Mouse (Mus musculus): ENCODE measurements around the gene Snx27. TPM values are rescaled to one million over a fixed set of nuclear protein-coding genes. Genes with fewer than 3 reads are reported as not detected.

The Snx27 gene
- polyA plus RNA-seq, 1 experiment from 2014 or later, result 21.5 TPM

DNA sequence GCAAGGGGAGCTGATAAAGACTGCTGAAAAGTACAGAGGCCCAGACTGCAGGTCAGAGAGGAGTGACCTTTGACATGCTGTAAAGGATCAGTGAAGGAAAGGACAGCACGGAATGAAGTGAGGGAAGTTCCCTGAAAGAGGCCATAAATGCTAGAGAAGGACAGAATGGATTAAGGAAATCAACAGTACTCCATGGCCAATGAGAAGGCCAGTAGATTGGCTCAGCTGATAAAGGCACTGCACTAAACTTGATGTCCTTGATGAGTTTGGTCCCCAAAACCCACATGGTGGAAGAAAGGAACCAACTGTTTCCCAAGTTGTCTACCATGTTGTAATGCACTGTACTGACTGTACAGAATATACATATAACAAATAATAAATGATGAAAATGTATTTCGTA, 55.8 kb downstream of the Snx27 start:
- no peak for TF ChIP-seq EP300 (IDR thresholded peaks at IDR 0.05)
- no peak for TF ChIP-seq CTCF (IDR thresholded peaks at IDR 0.05)
- ATAC-seq (no peak), DNase-seq (ENCODE audit: low spot score) (no peak)
- Histone ChIP-seq H3K9me3 (ENCODE audit: low read length) (no peaks in the 10 kb centered on the region), H3K27me3 (replicated peaks; ENCODE audit: insufficient read depth, low read length) (no peaks in the 10 kb centered on the region), H3K27ac (ENCODE audit: low read length) (no peak overlapping the region), H3K4me3 (ENCODE audit: low read depth, low read length) (no peak overlapping the region), H3K36me3 (ENCODE audit: insufficient read depth, low read length) (peaks cover 10% of the 10 kb centered on the region; the same call in 1 of the 2 replicates), H3K9ac (replicated peaks; ENCODE audit: low read depth) (no peak overlapping the region), H3K4me1 (ENCODE audit: insufficient read depth, low read depth, low read length) (no peaks in the 10 kb centered on the region), H3K4me2 (replicated peaks; ENCODE audit: low read depth, low read length) (no peak overlapping the region)
- 71% methylated on average over 2 of the region's 2 CpGs for WGBS

DNA sequence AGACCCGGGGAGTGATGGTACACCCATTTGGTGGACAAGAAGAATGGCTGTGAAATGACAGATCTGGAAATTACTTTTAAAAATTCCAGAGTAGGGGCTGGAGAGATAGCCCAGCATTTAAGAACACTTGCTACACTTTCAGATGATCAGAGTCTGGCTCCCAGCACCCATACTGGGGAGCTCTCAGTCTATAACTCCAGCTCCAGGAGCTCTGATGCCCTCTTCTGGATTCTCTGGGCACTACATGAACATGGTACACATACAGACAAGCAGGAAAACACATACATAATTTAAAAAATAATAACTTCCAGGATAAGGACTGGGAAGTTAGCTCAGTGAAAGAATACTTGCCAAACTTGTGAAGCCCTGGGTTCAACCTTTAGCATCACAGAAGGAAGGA, 75.9 kb downstream of the Snx27 start:
- 96% methylated on average over 1 of the region's 1 CpGs for WGBS
- Histone ChIP-seq H3K4me2 (replicated peaks; ENCODE audit: low read depth, low read length) (no peak overlapping the region), H3K4me3 (ENCODE audit: low read depth, low read length) (no peak overlapping the region), H3K9ac (replicated peaks; ENCODE audit: low read depth) (no peak overlapping the region), H3K4me1 (ENCODE audit: insufficient read depth, low read depth, low read length) (no peaks in the 10 kb centered on the region), H3K27ac (ENCODE audit: low read length) (no peak overlapping the region), H3K27me3 (replicated peaks; ENCODE audit: insufficient read depth, low read length) (no peaks in the 10 kb centered on the region), H3K36me3 (ENCODE audit: insufficient read depth, low read length) (no peaks in the 10 kb centered on the region; the same call in none of the 2 replicates), H3K9me3 (ENCODE audit: low read length) (no peaks in the 10 kb centered on the region)
- ATAC-seq, result no peak
- no peak for DNase-seq (ENCODE audit: low spot score)
- TF ChIP-seq EP300 (IDR thresholded peaks at IDR 0.05) (no peak), CTCF (IDR thresholded peaks at IDR 0.05) (peak; percentile 47)

DNA sequence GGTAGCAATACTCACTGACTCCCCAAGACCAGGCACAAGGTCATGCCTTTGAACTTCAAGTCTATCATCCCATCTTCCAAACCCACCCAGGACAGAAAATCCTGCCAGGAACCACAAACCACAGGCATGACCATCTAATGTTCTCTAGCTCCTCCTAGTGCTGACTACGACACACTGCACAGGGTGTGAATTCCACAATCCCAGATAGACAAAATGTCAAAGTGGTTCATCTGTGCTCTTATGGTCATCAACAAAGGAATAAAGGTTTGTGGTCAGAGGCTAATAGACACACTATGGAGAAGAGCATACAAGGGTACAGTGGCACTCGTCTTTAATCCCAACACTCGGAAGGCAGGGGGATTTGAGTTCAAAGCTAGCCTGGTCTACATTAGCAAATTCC, 80.3 kb downstream of the Snx27 start:
- ATAC-seq (0 out of 2 replicates have a peak, but pooled peaks have one; percentile 12), DNase-seq (ENCODE audit: low spot score) (peak; percentile 57)
- WGBS, result 75% methylated on average over 3 of the region's 3 CpGs
- Histone ChIP-seq H3K36me3 (ENCODE audit: insufficient read depth, low read length) (no peaks in the 10 kb centered on the region; the same call in none of the 2 replicates), H3K9ac (replicated peaks; ENCODE audit: low read depth) (no peak overlapping the region), H3K9me3 (ENCODE audit: low read length) (no peaks in the 10 kb centered on the region), H3K4me3 (ENCODE audit: low read depth, low read length) (no peak overlapping the region), H3K27ac (ENCODE audit: low read length) (no peak overlapping the region), H3K4me1 (ENCODE audit: insufficient read depth, low read depth, low read length) (no peaks in the 10 kb centered on the region), H3K27me3 (replicated peaks; ENCODE audit: insufficient read depth, low read length) (no peaks in the 10 kb centered on the region), H3K4me2 (replicated peaks; ENCODE audit: low read depth, low read length) (no peak overlapping the region)
- TF ChIP-seq EP300 (IDR thresholded peaks at IDR 0.05), result no peak
- peak; percentile 87 for TF ChIP-seq CTCF (IDR thresholded peaks at IDR 0.05)

DNA sequence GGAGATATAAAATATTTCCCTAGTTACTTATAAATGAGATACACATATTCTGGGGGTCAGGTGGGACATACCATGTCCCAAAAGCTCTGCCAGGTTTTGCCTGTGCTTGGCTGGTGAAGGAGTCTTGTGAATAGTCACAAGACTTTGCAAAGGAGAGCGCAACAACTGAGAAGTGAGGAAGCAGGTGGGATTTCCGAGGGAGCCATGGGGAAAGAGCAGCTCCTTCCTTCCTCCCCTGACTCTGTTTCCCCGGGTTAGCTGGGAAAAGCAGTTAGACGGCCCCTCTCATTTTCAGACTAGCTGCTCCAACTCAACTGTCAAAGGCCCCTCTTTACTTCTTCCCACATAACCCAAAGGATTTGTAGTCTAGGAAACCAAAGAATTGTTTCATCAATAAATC, 85.4 kb downstream of the Snx27 start:
- H3K9ac ChIP-seq (replicated peaks; ENCODE audit: low read depth), result no peak overlapping the region
- DNase-seq (ENCODE audit: low spot score) (no peak), ATAC-seq (no peak)
- H3K4me3 ChIP-seq (ENCODE audit: low read depth, low read length), result no peak overlapping the region
- H3K4me1 ChIP-seq (ENCODE audit: insufficient read depth, low read depth, low read length), result no peaks in the 10 kb centered on the region
- no peaks in the 10 kb centered on the region for H3K9me3 ChIP-seq (ENCODE audit: low read length)
- no peaks in the 10 kb centered on the region for H3K27me3 ChIP-seq (replicated peaks; ENCODE audit: insufficient read depth, low read length)
- TF ChIP-seq CTCF (IDR thresholded peaks at IDR 0.05) (no peak), EP300 (IDR thresholded peaks at IDR 0.05) (no peak)
- WGBS, result 80% methylated on average over 4 of the region's 4 CpGs
- 0 out of 2 replicates have a peak, but pooled peaks cover 2% of the 10 kb centered on the region for H3K36me3 ChIP-seq (ENCODE audit: insufficient read depth, low read length)
- H3K27ac ChIP-seq (ENCODE audit: low read length), result no peak overlapping the region
- H3K4me2 ChIP-seq (replicated peaks; ENCODE audit: low read depth, low read length), result no peak overlapping the region

DNA sequence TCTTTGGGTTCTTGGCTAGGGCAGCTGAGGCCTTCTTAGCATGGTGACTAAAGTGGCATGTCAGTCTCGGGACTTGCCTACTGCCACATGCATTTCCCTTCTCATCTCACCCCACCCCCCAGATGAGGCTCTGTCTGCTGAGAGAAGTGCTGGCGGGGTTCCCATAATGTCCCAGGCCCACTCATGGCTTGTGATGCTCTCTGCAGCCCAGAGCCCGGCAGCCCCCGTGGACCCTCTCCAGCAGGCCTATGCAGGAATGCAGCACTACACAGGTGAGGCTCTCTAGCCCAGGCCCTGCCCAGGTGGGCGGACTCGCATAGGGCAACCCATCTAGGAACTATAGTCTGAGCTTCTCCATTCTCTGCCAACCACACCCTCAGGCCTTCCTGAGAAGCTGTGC, 94.9 kb downstream of the Snx27 start:
- TF ChIP-seq CTCF (IDR thresholded peaks at IDR 0.05) (no peak), EP300 (IDR thresholded peaks at IDR 0.05) (no peak)
- ATAC-seq, result no peak
- Histone ChIP-seq H3K4me3 (ENCODE audit: low read depth, low read length) (no peak overlapping the region), H3K36me3 (ENCODE audit: insufficient read depth, low read length) (no peaks in the 10 kb centered on the region), H3K27me3 (replicated peaks; ENCODE audit: insufficient read depth, low read length) (no peaks in the 10 kb centered on the region), H3K27ac (ENCODE audit: low read length) (no peak overlapping the region), H3K4me1 (ENCODE audit: insufficient read depth, low read depth, low read length) (no peaks in the 10 kb centered on the region), H3K4me2 (replicated peaks; ENCODE audit: low read depth, low read length) (no peak overlapping the region), H3K9ac (replicated peaks; ENCODE audit: low read depth) (no peak overlapping the region), H3K9me3 (ENCODE audit: low read length) (no peaks in the 10 kb centered on the region)
- DNase-seq (ENCODE audit: low spot score), result no peak
- WGBS, result 55% methylated on average over 6 of the region's 6 CpGs

DNA sequence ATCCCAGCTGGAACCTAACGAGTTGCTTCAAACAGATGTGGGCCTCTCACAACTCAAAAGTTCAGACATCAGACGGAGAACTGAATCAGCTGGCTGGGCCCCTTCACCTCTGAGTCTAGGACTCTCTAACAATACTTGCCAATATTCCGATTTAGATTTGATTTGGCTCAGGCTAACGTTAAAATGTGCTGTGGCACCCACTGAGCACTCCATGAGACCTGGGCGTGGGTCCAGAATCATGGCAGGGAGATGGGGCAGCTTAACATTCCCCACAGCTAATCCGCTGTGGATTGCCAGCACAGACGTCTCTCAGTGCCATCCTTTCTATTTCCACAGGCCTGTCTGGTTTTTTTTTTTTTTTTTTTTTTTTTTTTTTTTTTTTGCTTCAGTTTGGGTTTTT, 96.6 kb downstream of the Snx27 start:
- Histone ChIP-seq H3K4me3 (ENCODE audit: low read depth, low read length) (no peak overlapping the region), H3K27me3 (replicated peaks; ENCODE audit: insufficient read depth, low read length) (no peaks in the 10 kb centered on the region), H3K27ac (ENCODE audit: low read length) (no peak overlapping the region), H3K4me2 (replicated peaks; ENCODE audit: low read depth, low read length) (no peak overlapping the region), H3K9me3 (ENCODE audit: low read length) (no peaks in the 10 kb centered on the region), H3K36me3 (ENCODE audit: insufficient read depth, low read length) (no peaks in the 10 kb centered on the region), H3K9ac (replicated peaks; ENCODE audit: low read depth) (no peak overlapping the region), H3K4me1 (ENCODE audit: insufficient read depth, low read depth, low read length) (no peaks in the 10 kb centered on the region)
- TF ChIP-seq EP300 (IDR thresholded peaks at IDR 0.05) (no peak), CTCF (IDR thresholded peaks at IDR 0.05) (no peak)
- ATAC-seq (no peak), DNase-seq (ENCODE audit: low spot score) (no peak)
- 66% methylated on average over 7 of the region's 7 CpGs for WGBS

All from lung, postnatal 0 days (tissue).